In the genomic region with DNA sequence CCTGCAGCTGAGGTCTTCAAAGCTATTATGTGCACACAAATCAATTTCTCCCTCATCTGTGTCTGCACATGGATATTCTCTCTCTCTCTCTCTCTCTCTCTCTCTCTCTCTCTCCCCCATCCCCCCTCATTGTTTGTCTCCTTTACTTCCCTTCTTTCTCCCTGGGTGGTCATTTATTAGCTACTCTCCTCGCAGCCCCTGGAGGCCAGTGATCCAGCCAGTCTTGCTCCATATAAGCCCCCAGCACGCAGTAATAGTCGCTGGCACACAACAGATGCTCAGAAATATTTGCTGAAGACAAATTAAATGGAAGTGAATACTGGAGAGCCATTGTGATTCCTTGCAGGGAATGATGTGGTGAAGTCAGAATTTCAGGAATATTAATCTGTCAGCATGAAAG, we compare ENCODE assay signal across 15 mouse cellular contexts. TPM values are rescaled to one million over a fixed set of nuclear protein-coding genes. Genes with fewer than 3 reads are reported as not detected.
DNase-seq lines count a peak whose midpoint lies in the region; ATAC-seq lines count a peak whose summit lies in the region.
"Had no signal": no experiment of that assay in that cellular context is flagged by ENCODE, and none has a peak within 500 bp of the region (broad histone marks: within the 10 kb centered on the region; RNA-seq: fewer than 3 reads in every experiment).

No protein-coding gene starts in this region.

- H3K9ac ChIP-seq in hindbrain, embryonic 12.5 days = no peak overlapping the region
- no peak overlapping the region for H3K9ac ChIP-seq in hindbrain, embryonic 16.5 days (ENCODE audit: low read depth, low read length)
- H3K9ac ChIP-seq in neural tube, embryonic 11.5 days (ENCODE audit: low read length) = no peak overlapping the region
- H3K9ac ChIP-seq in neural tube, embryonic 12.5 days = no peak overlapping the region
- H3K9ac ChIP-seq: liver, embryonic 12.5 days had no signal

- H3K4me2 ChIP-seq in hindbrain, embryonic 12.5 days (replicated peaks) = peak overlapping the region; percentile 85
- no peak overlapping the region for H3K4me2 ChIP-seq in hindbrain, embryonic 16.5 days (ENCODE audit: low read length)
- H3K4me2 ChIP-seq in neural tube, embryonic 11.5 days (ENCODE audit: low read depth) = 0 out of 2 replicates have a peak overlapping the region, but pooled peaks have one; percentile 16
- peak overlapping the region; percentile 17 for H3K4me2 ChIP-seq in neural tube, embryonic 12.5 days (replicated peaks)
- H3K4me2 ChIP-seq: liver, embryonic 12.5 days had no signal

- peaks cover 58% of the 10 kb centered on the region for H3K27me3 ChIP-seq in hindbrain, embryonic 12.5 days
- peaks cover 15% of the 10 kb centered on the region for H3K27me3 ChIP-seq in hindbrain, embryonic 16.5 days (replicated peaks; ENCODE audit: control insufficient read depth, insufficient read depth, low read length)
- H3K27me3 ChIP-seq in neural tube, embryonic 11.5 days (ENCODE audit: control insufficient read depth, insufficient read depth, low read length) = peaks cover 29% of the 10 kb centered on the region
- peaks cover 46% of the 10 kb centered on the region for H3K27me3 ChIP-seq in neural tube, embryonic 12.5 days (replicated peaks)
- H3K27me3 ChIP-seq: Patski had no signal

- no peak overlapping the region for H3K4me3 ChIP-seq in hindbrain, embryonic 12.5 days
- H3K4me3 ChIP-seq in hindbrain, embryonic 16.5 days (ENCODE audit: low read length) = no peak overlapping the region
- no peak overlapping the region for H3K4me3 ChIP-seq in neural tube, embryonic 11.5 days (ENCODE audit: low read depth, low read length)
- no peak overlapping the region for H3K4me3 ChIP-seq in neural tube, embryonic 12.5 days
- H3K4me3 ChIP-seq: erythroblast, embryonic 14.5 days; liver, embryonic 12.5 days; myocyte had no signal

- peaks cover 46% of the 10 kb centered on the region for H3K4me1 ChIP-seq in hindbrain, embryonic 12.5 days
- H3K4me1 ChIP-seq in hindbrain, embryonic 16.5 days (ENCODE audit: control insufficient read depth, insufficient read depth, low read depth, low read length) = peaks cover 24% of the 10 kb centered on the region
- peaks cover 13% of the 10 kb centered on the region for H3K4me1 ChIP-seq in neural tube, embryonic 11.5 days (ENCODE audit: control insufficient read depth, insufficient read depth, low read length)
- peaks cover 49% of the 10 kb centered on the region for H3K4me1 ChIP-seq in neural tube, embryonic 12.5 days

- ATAC-seq in hindbrain, embryonic 12.5 days (ENCODE audit: low FRiP score) = no peak; the same call in 1 of the 2 replicates
- no peak for ATAC-seq in hindbrain, embryonic 16.5 days
- no peak for ATAC-seq in neural tube, embryonic 11.5 days (ENCODE audit: insufficient read depth, low FRiP score, low TSS enrichment)
- ATAC-seq in neural tube, embryonic 12.5 days (ENCODE audit: low FRiP score, low read depth) = no peak
- ATAC-seq: liver, embryonic 12.5 days; Patski had no signal

- no peak overlapping the region for H3K27ac ChIP-seq in hindbrain, embryonic 12.5 days
- H3K27ac ChIP-seq in hindbrain, embryonic 16.5 days (ENCODE audit: low read depth, low read length) = no peak overlapping the region
- no peak overlapping the region for H3K27ac ChIP-seq in neural tube, embryonic 11.5 days (ENCODE audit: low read depth, low read length)
- H3K27ac ChIP-seq in neural tube, embryonic 12.5 days = no peak overlapping the region
- H3K27ac ChIP-seq: liver, embryonic 12.5 days had no signal

- 11% methylated on average over 3 of the region's 3 CpGs for WGBS in hindbrain, embryonic 12.5 days
- WGBS in hindbrain, embryonic 16.5 days = 17% methylated on average over 3 of the region's 3 CpGs
- WGBS in neural tube, embryonic 11.5 days = 10% methylated on average over 3 of the region's 3 CpGs
- 6% methylated on average over 3 of the region's 3 CpGs for WGBS in neural tube, embryonic 12.5 days

- H3K9me3 ChIP-seq in hindbrain, embryonic 12.5 days (replicated peaks) = no peaks in the 10 kb centered on the region
- peaks cover 2% of the 10 kb centered on the region; the same call in 1 of the 2 replicates for H3K9me3 ChIP-seq in hindbrain, embryonic 16.5 days (ENCODE audit: control insufficient read depth, low read length)
- H3K9me3 ChIP-seq in neural tube, embryonic 11.5 days (ENCODE audit: control insufficient read depth, low read length) = no peaks in the 10 kb centered on the region
- no peaks in the 10 kb centered on the region for H3K9me3 ChIP-seq in neural tube, embryonic 12.5 days
- H3K9me3 ChIP-seq: liver, embryonic 12.5 days had no signal

- no peak for DNase-seq in neural tube, embryonic 11.5 days (ENCODE audit: low spot score)
- DNase-seq in neural tube, embryonic 10.5 days (ENCODE audit: extremely low spot score, low spot score) = no peak
- no peak for DNase-seq in gastrocnemius, postnatal 25 days
- DNase-seq in gastrocnemius, adult 8-10 months (ENCODE audit: low spot score in 2 of 2) = no peak
- DNase-seq: adrenal gland, adult 2 months; kidney, adult 18-20 months; layer of hippocampus, postnatal 36 days; lung, postnatal 36 days had no signal

- H3K36me3 ChIP-seq in hindbrain, embryonic 12.5 days = no peaks in the 10 kb centered on the region
- H3K36me3 ChIP-seq in hindbrain, embryonic 16.5 days (ENCODE audit: control insufficient read depth, insufficient read depth, low read length) = no peaks in the 10 kb centered on the region
- H3K36me3 ChIP-seq in neural tube, embryonic 11.5 days (ENCODE audit: control insufficient read depth, insufficient read depth, low read length) = no peaks in the 10 kb centered on the region
- no peaks in the 10 kb centered on the region for H3K36me3 ChIP-seq in neural tube, embryonic 12.5 days
- H3K36me3 ChIP-seq: liver, embryonic 12.5 days had no signal

RNA-seq across cellular contexts. Expression of a gene that starts 2.2 kb away (rescaled TPM):
- 9.3 and 11.6 TPM in 2 replicates for polyA plus RNA-seq in hindbrain, embryonic 12.5 days (2016; fragmentation: Nextera tagmentation; extraction: Ambion mirVana)
- polyA plus RNA-seq in hindbrain, embryonic 16.5 days (2015; fragmentation: Nextera tagmentation; extraction: Ambion mirVana) = 4.5 and 6.4 TPM in 2 replicates
- 5.4 and 6.6 TPM in 2 replicates for polyA plus RNA-seq in neural tube, embryonic 11.5 days (2014; fragmentation: Nextera tagmentation; extraction: Ambion mirVana)
- polyA plus RNA-seq in neural tube, embryonic 12.5 days (2016; fragmentation: Nextera tagmentation; extraction: Ambion mirVana) = 10.9 and 12.0 TPM in 2 replicates
- 1 to 10 TPM in 1 of 2 experiments, under 1 TPM in 1; 0.92 to 2.3 TPM for total RNA-seq in gastrocnemius, postnatal 25 days (2021)
- total RNA-seq in gastrocnemius, adult 8-10 months (2022) = under 1 TPM; 0.46 to 0.79 (median 0.50) TPM
